Mouse (Mus musculus) layer of hippocampus, adult 9-11 months (tissue): ENCODE data around the gene 4632433K11Rik.
A peak's percentile ranks its signal among the peaks of the same experiment; 100 is the strongest.
"Not testable (repeated sequence)": the region's sequence is repeated elsewhere in the genome, so short reads cannot be mapped to it uniquely, and the experiment has no call there.

ENCODE experiments used
- DNase-seq: peaks from one replicate; pipeline ENCODE4 v3.0.0; 2022

4632433K11Rik gene

GRCm38 (mm10) chr7:5033818-5034217, at the start of gene 4632433K11Rik:
4632433K11Rik (plus strand) TSS chr7:5034118.
- DNase-seq = no peak

DNA sequence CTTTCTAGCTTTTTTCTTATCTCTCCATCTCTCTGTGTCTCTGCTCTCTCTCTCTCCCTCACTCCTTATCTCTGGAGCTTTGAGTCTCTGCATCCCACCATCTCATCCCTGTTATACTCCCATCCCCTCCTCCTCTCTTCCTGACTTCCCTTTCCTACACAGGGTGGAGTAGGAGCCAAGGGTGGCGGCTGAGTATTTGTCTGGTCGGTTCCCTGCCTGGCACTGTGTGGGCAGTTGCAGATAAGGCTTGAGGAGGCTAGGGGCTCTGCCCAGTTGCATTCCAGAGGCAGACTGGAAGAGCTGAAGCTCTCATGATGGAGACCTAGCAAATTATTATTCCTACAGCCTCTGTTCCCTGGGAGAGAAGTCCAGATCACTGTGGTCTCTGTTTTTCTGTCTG, 45.7 kb upstream of the 4632433K11Rik start:
- no peak for DNase-seq

- DNase-seq = no peak
Measured at GRCm38 (mm10) chr7:4993347-4993998, 40.4 kb upstream of the 4632433K11Rik start.

GRCm38 (mm10) chr7:4993999-4994788, 39.7 kb upstream of the 4632433K11Rik start:
- no peak for DNase-seq

- no peak for DNase-seq
Measured at GRCm38 (mm10) chr7:4995268-4996002, 38.5 kb upstream of the 4632433K11Rik start.

DNA sequence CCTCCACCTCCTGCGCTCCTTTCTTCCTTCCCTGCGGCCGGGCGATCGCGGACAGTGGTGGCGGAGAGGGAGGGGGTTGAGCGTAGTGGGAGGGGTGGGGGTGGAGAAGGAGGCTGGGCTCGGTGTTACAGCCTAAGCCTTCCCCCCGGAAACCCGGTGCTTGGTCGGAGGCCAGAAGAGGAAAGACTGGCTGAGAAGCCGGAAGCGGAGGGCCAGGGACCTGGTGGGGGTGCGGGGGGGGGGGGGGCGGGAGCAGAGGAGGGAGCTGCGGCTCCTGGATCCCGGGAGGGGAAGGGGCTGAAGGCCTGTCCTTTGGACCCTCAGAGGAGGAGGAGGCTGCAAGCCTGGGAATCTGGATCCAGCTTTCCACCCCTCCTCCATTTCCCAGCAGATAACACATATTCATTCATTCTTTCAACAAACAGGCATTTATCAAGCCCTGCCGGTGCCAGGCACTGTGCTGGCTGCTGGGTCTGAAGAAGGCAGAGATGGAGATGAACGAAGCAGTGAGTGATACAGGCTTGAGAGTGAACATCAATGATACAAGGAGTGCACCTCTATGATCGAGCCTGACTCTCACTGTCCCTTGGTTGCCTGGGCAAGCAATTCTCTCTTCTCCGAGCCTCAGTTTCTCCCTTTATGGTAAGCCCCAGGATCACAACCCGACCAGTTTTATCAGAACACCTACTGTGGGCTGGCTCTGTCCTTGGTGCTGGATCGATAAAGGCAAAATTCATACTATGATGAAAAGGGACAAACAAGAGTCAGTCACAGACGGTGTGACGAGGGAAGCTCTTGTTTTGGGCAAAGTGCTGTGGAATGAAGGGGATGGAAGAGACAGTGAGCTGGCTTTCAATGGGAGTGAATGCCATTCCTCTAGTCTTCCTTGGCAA, 37.7 kb upstream of the 4632433K11Rik start, which contains the start of gene Zfp579:
Gene Zfp579, minus strand, starts transcription at position 156 of the 893 bp plus-strand sequence.
- DNase-seq = peak; percentile 90

DNA sequence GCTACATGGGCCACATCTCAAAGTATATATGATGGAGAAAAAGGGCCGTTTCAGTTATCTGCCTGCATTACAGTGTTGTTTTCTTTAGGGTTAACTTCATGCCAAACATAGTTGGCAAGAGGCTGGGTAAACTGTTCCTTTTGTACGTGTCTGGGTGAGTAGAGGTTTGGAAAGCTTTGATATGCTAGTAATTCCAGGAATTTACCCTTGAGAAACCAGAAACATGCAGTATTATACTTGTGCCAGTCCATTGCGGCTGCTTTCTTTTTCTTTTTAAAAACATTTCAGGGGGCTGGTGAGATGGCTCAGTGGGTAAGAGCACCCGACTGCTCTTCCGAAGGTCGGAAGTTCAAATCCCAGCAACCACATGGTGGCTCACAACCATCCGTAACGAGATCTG, 37.0 kb upstream of the 4632433K11Rik start:
- no peak for DNase-seq

DNA sequence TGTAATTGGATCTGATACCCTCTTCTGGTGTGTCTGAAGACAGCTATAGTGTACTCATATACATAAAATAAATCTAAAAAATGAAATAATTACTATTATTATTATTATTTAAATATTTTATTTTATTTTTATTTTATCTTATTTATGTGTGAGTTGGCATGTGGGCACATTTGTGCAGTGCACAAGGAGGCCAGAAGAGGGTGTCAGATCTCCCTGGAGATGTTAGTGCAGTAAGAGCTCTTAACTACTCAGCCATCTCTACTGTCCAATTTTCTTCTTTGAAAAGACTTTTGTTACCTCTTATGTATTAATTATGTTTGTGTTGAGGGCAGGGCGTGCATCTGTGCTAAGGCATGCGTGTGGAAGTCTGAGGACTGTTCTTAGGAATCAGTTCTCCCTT, 34.0 kb upstream of the 4632433K11Rik start:
- no peak for DNase-seq

- not testable (repeated sequence) for DNase-seq
Measured at GRCm38 (mm10) chr7:5002876-5003275, 31.0 kb upstream of the 4632433K11Rik start.

- DNase-seq = no peak
Measured at GRCm38 (mm10) chr7:5008229-5008628, 25.7 kb upstream of the 4632433K11Rik start.

- DNase-seq = no peak
Measured at GRCm38 (mm10) chr7:5012681-5013513, 21.0 kb upstream of the 4632433K11Rik start.

DNA sequence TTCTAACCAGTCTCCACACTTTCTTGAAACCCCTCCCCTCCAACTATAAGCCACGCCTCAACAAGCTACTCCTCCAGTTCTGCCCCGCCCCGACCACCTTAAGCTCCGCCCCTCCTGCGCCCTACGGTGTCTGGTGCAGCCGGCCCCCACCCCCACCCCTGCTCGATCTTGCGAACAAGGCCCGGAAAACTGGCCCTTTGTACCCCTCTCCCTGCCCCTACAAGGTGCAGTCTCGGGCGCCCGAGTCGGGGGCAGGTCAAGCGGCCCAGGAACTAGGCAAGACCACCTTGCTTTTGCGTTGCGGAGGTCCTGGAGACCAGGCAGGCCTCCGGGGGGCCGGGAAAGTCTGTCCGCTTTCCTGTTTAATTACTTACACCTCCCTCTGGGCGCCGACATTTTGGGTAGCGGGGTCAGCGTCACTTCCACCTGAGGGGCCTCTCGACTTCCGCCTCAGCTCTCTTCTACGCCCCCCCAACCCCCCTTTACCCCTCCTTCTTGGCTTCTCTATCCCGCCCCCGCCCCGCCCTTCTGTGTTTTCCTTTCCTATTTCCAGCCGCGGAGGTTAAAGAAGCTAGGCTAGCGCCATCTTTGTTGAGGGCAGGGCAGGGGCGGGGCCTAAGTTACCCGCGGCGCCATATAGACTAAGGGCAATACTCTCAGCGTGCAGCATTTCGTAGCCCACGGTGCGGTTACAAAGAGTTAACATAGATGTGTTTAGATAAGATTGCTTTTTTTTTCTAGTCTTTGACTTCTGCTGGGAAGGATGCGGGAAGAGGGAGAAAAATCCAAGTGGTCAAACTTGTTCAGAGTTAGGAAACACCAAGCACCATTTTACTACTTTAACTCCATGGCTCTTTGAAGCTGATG, 19.4 kb upstream of the 4632433K11Rik start, which contains the start of the genes Zfp524 and Fiz1:
Gene Zfp524, plus strand, starts transcription at position 165 of the 867 bp plus-strand sequence.
Gene Fiz1, minus strand, starts transcription at position 447 of the 867 bp plus-strand sequence.
- peak; percentile 97 for DNase-seq

DNA sequence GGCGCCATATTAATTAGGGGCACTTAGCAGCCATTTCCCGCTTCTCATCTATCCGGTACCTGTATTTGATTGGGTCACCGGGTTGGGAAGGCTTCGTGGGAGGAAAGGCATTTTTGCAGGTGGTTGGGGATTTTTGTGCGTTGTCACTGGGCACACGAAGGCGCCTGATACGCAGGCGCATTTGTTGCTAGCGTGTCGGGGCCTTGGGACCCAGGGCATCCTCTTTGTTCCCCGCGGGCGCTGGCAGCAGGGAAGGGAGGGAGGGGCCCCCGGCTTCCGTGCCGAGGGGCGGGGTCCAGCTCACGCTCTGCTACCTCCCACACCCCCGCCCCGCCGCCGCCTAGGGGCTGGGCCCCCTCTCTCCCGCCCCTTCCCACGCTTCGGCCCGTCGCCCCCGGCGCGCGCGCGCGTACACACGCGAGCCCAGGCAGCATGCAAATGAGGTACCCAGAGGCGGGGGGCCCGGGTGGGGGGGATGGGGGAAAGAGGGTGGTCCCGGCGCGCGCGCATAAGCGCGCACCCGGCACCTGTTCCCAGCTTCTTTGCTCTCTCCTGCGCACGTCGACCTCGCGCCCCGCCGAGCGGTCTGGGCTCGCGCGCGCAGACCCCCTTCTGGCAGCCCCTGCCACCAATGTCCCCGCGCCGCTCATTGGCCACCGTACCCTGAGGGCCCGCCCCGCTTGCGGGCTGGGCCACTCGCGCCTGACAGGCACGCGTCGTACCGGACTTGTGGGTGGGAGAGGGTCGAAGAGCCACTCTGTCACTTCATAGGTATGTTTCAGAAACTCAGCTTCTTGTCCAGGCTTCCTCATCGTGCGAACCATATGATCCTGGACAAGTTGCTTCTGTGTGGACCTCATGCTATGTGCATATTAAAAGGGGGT, 18.6 kb upstream of the 4632433K11Rik start, which contains the start of gene Gm44973:
Gene Gm44973, plus strand, starts transcription at position 379 of the 884 bp plus-strand sequence.
- peak; percentile 95 for DNase-seq

GRCm38 (mm10) chr7:5016057-5016456, 17.9 kb upstream of the 4632433K11Rik start:
- no peak for DNase-seq

DNA sequence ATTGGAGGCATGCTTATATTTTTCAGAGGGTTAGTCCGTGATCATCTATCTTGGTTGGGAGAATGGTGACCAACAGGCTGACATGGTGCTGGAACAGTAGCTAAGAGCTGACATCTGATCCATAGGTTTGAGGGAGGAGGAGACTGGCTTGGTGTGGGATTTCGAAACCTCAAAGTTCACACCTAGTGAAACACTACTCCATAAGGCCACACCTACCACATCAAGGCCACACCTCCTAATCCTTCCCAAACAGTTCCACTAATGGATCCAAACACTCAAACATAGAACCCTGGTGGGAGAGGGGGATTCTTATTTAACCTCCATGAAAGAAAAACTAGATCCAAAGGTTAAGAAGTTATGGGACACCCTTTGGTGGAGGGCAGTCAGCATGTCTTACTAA, 17.0 kb upstream of the 4632433K11Rik start:
- no peak for DNase-seq

GRCm38 (mm10) chr7:5017352-5017751, 16.6 kb upstream of the 4632433K11Rik start:
- DNase-seq = no peak

DNA sequence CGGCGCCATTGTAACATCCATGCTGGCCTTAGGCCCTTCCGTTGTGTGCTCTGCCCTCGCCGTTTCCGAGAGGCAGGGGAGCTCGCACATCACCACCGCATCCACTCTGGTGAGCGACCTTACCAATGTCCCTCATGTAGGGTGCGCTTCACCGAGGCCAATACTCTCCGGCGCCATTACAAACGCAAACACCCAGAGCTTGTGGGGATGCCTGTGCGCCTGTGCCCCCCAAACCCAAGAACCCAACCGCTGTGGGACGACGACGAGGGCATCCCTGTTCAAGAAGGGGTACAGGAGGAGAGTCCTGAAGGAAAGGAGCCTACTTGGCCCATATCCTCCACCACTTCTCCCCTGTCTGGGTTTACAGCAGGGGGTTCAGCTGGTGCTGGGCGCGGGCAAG, 16.0 kb upstream of the 4632433K11Rik start:
- DNase-seq = no peak

GRCm38 (mm10) chr7:5019576-5019975, 14.3 kb upstream of the 4632433K11Rik start:
- DNase-seq = not testable (repeated sequence)
